Mouse (Mus musculus): ENCODE measurements around the gene 1700019N19Rik. TPM values are rescaled to one million over a fixed set of nuclear protein-coding genes. Genes with fewer than 3 reads are reported as not detected.

1700019N19Rik gene
- polyA plus RNA-seq, 1 experiment, result not detected

DNA sequence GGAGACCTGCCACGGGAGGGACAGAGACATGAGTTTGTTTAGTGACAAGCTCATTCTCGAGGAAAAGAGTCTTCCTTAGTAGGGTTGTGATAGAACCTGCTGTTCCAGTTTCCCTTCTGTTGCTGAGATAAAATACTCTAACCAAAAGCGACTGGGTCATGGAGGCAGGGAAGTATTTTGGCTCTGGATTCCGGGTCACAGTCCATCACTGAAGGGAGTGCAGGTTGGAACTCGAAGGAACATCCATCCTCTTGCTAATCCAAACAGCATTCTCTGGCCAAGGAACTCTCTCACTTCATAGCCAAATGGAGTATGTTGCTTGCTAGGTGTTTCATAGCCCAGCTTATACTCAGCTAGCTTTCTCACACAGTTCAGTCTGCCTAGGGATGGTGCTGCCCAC lies 17.8 kb downstream of the 1700019N19Rik start:
- TF ChIP-seq CTCF (IDR thresholded peaks at IDR 0.05; ENCODE audit: extremely low read depth, insufficient read length, insufficient replicate concordance, low read depth, low read length) (no peak), POLR2A (IDR thresholded peaks at IDR 0.05; ENCODE audit: low read depth, low read length) (no peak)
- WGBS, result 24% methylated on average over 5 of the region's 5 CpGs
- H3K4me3 ChIP-seq (ENCODE audit: low read depth, low read length), result no peak overlapping the region
- no peaks in the 10 kb centered on the region for H3K27me3 ChIP-seq (ENCODE audit: control insufficient read depth, insufficient read depth, low read length)
- no peaks in the 10 kb centered on the region for H3K4me1 ChIP-seq (ENCODE audit: control insufficient read depth, insufficient read depth, insufficient read length, low read length)
- no peak overlapping the region for H3K27ac ChIP-seq (ENCODE audit: insufficient read depth, low read depth, low read length)
- H3K36me3 ChIP-seq (ENCODE audit: control insufficient read depth, insufficient read depth, low read length), result no peaks in the 10 kb centered on the region

DNA sequence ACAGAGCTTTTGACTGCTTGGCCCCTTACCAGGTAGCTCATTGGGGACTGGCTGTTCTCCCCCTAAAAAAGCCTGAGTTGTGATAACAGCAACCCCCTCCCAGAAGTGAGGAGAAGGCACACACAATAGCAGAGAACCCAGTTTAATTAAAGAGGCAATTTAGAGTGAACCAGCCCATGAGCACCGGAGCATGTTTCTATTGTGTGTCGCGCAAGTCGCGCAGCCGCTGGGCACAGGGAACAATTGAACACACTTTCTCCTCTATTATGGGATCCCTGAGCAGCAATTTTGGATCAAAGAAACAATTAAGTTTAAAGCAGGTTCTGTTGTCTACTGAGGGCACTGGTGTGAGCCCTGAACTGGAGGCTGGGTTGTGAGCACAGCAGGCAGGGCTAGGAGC lies 26.9 kb downstream of the 1700019N19Rik start:
- Histone ChIP-seq H3K27me3 (ENCODE audit: control insufficient read depth, insufficient read depth, low read length) (no peaks in the 10 kb centered on the region), H3K36me3 (ENCODE audit: control insufficient read depth, insufficient read depth, low read length) (no peaks in the 10 kb centered on the region), H3K27ac (ENCODE audit: insufficient read depth, low read depth, low read length) (no peak overlapping the region), H3K4me3 (ENCODE audit: low read depth, low read length) (no peak overlapping the region), H3K4me1 (ENCODE audit: control insufficient read depth, insufficient read depth, insufficient read length, low read length) (peaks cover 2% of the 10 kb centered on the region; the same call in 1 of the 2 replicates)
- TF ChIP-seq CTCF (IDR thresholded peaks at IDR 0.05; ENCODE audit: extremely low read depth, insufficient read length, insufficient replicate concordance, low read depth, low read length) (no peak), POLR2A (IDR thresholded peaks at IDR 0.05; ENCODE audit: low read depth, low read length) (no peak)
- WGBS, result 97% methylated on average over 6 of the region's 6 CpGs

DNA sequence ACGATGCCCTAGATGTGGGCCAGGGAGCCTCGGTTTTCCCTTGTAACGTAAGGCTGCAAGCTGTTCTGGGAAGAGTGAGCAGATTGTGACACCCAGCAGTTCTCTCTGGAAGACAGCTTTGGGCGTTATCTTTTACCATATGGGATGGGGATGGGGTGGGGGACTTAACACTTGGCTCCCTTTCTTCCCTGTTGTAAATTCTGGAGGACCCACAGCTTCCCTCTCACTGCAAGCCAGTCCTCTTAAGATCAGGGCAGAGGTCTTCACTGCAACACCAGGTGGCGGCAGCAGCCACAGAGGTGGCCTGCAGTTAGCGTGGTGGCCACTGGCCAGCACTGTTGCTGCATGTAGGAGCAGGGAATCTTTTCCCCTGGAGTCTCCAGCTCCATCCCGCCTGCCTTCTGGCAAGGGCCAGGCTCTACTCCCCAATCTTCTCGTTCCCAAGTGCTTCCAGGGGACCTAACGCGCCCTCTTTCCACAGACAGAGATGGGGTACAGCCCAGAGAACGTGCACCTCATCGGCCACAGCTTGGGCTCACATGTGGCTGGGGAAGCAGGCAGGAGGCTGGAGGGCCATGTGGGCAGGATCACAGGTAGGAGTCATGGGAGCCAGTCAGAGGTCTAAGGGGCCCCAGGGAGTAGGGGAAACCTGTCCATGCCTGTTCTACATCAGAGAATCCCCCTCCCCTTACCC lies 31.3 kb downstream of the 1700019N19Rik start:
- H3K4me1 ChIP-seq (ENCODE audit: control insufficient read depth, insufficient read depth, insufficient read length, low read length), result peaks cover 13% of the 10 kb centered on the region; the same call in 1 of the 2 replicates

GRCm38 (mm10) chr19:58762316-58762715 lies 31.9 kb downstream of the 1700019N19Rik start:
- H3K4me1 ChIP-seq (ENCODE audit: control insufficient read depth, insufficient read depth, insufficient read length, low read length), result peaks cover 13% of the 10 kb centered on the region; the same call in 1 of the 2 replicates
- H3K4me3 ChIP-seq (ENCODE audit: low read depth, low read length), result no peak overlapping the region
- H3K27ac ChIP-seq (ENCODE audit: insufficient read depth, low read depth, low read length), result no peak overlapping the region
- H3K36me3 ChIP-seq (ENCODE audit: control insufficient read depth, insufficient read depth, low read length), result no peaks in the 10 kb centered on the region
- TF ChIP-seq CTCF (IDR thresholded peaks at IDR 0.05; ENCODE audit: extremely low read depth, insufficient read length, insufficient replicate concordance, low read depth, low read length) (no peak), POLR2A (IDR thresholded peaks at IDR 0.05; ENCODE audit: low read depth, low read length) (no peak)
- 52% methylated on average over 6 of the region's 6 CpGs for WGBS
- no peaks in the 10 kb centered on the region for H3K27me3 ChIP-seq (ENCODE audit: control insufficient read depth, insufficient read depth, low read length)

More for the DNA sequence above, 31.3 kb downstream of the 1700019N19Rik start:
- TF ChIP-seq CTCF (IDR thresholded peaks at IDR 0.05; ENCODE audit: extremely low read depth, insufficient read length, insufficient replicate concordance, low read depth, low read length) (peak; percentile 80), POLR2A (IDR thresholded peaks at IDR 0.05; ENCODE audit: low read depth, low read length) (no peak)
- no peaks in the 10 kb centered on the region for H3K36me3 ChIP-seq (ENCODE audit: control insufficient read depth, insufficient read depth, low read length)
- 0 out of 2 replicates have a peak overlapping the region, but pooled peaks have one; percentile 3 for H3K4me3 ChIP-seq (ENCODE audit: low read depth, low read length)
- H3K27ac ChIP-seq (ENCODE audit: insufficient read depth, low read depth, low read length), result no peak overlapping the region
- no peaks in the 10 kb centered on the region for H3K27me3 ChIP-seq (ENCODE audit: control insufficient read depth, insufficient read depth, low read length)
- 28% methylated on average over 12 of the region's 12 CpGs for WGBS

DNA sequence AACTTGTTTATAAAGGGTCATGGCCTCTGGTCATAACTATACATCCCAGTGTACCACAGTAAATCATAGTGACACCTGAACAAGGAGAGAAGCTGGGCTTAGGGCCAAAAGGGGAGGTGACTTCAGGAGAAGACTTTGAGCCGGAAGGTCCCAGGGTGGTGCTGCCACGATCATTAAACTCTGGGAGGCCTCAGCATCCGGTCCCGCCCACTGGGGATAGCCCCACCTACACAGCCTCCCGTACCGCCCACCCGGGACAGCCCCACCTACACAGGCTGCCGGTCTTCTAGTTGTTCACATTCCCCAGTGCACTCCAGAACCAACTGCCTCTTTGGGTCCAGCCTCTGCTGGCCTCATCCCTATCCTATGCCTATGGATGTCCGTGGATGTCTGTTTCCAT lies 34.8 kb downstream of the 1700019N19Rik start, which contains the start of gene Pnliprp2:
Gene Pnliprp2 (plus strand): TSS at position 297 of the 400 bp plus-strand sequence.
- Histone ChIP-seq H3K27ac (ENCODE audit: insufficient read depth, low read depth, low read length) (peak within 1 kb of the TSS; percentile 96), H3K4me1 (ENCODE audit: control insufficient read depth, insufficient read depth, insufficient read length, low read length) (peaks cover 13% of the 10 kb centered on the region; the same call in 1 of the 2 replicates), H3K4me3 (ENCODE audit: low read depth, low read length) (peak within 1 kb of the TSS; percentile 50)

GRCm38 (mm10) chr19:58758871-58759270 lies 35.4 kb downstream of the 1700019N19Rik start:
- Histone ChIP-seq H3K4me1 (ENCODE audit: control insufficient read depth, insufficient read depth, insufficient read length, low read length) (peaks cover 13% of the 10 kb centered on the region; the same call in 1 of the 2 replicates), H3K27ac (ENCODE audit: insufficient read depth, low read depth, low read length) (peak overlapping the region; percentile 96), H3K36me3 (ENCODE audit: control insufficient read depth, insufficient read depth, low read length) (no peaks in the 10 kb centered on the region), H3K4me3 (ENCODE audit: low read depth, low read length) (no peak overlapping the region), H3K27me3 (ENCODE audit: control insufficient read depth, insufficient read depth, low read length) (no peaks in the 10 kb centered on the region)
- no peak for TF ChIP-seq CTCF (IDR thresholded peaks at IDR 0.05; ENCODE audit: extremely low read depth, insufficient read length, insufficient replicate concordance, low read depth, low read length)
- 19% methylated on average over 4 of the region's 4 CpGs for whole genome bisulfite sequencing

More for the DNA sequence above, 34.8 kb downstream of the 1700019N19Rik start, which contains the start of gene Pnliprp2:
- no peaks in the 10 kb centered on the region for H3K27me3 ChIP-seq (ENCODE audit: control insufficient read depth, insufficient read depth, low read length)
- no peaks in the 10 kb centered on the region for H3K36me3 ChIP-seq (ENCODE audit: control insufficient read depth, insufficient read depth, low read length)
- WGBS, result 17% methylated on average over 9 of the region's 9 CpGs
- TF ChIP-seq CTCF (IDR thresholded peaks at IDR 0.05; ENCODE audit: extremely low read depth, insufficient read length, insufficient replicate concordance, low read depth, low read length) (no peak), POLR2A (IDR thresholded peaks at IDR 0.05; ENCODE audit: low read depth, low read length) (no peak)

GRCm38 (mm10) chr19:58751504-58751903 lies 42.8 kb downstream of the 1700019N19Rik start:
- Histone ChIP-seq H3K4me3 (ENCODE audit: low read depth, low read length) (no peak overlapping the region), H3K27ac (ENCODE audit: insufficient read depth, low read depth, low read length) (peak overlapping the region; percentile 57; the same call in 1 of the 2 replicates), H3K36me3 (ENCODE audit: control insufficient read depth, insufficient read depth, low read length) (no peaks in the 10 kb centered on the region), H3K4me1 (ENCODE audit: control insufficient read depth, insufficient read depth, insufficient read length, low read length) (peaks cover 19% of the 10 kb centered on the region; the same call in 1 of the 2 replicates), H3K27me3 (ENCODE audit: control insufficient read depth, insufficient read depth, low read length) (no peaks in the 10 kb centered on the region)
- TF ChIP-seq CTCF (IDR thresholded peaks at IDR 0.05; ENCODE audit: extremely low read depth, insufficient read length, insufficient replicate concordance, low read depth, low read length), result no peak
- no peak for TF ChIP-seq POLR2A (IDR thresholded peaks at IDR 0.05; ENCODE audit: low read depth, low read length)
- 45% methylated on average over 2 of the region's 2 CpGs for WGBS
